ENCODE assay signal across 8 mouse cellular contexts in genomic region chr4:32656146-32656904, GRCm38 (mm10). TPM values are rescaled to one million over a fixed set of nuclear protein-coding genes. Genes with fewer than 3 reads are reported as not detected.
DNase-seq lines count a peak whose midpoint lies in the region; ATAC-seq and TF ChIP-seq lines count a peak whose summit lies in the region.

No protein-coding gene starts in this region.

- H3K4me2 ChIP-seq in heart, embryonic 13.5 days, result peak overlapping the region; percentile 80
- H3K4me2 ChIP-seq in liver, embryonic 16.5 days (ENCODE audit: low read depth, low read length), result peak overlapping the region; percentile 74

- H3K27ac ChIP-seq in testis, adult 2 months (ENCODE audit: control insufficient read depth, insufficient read depth, low read depth, low read length), result peak overlapping the region; percentile 91
- H3K27ac ChIP-seq in heart, embryonic 13.5 days (replicated peaks), result peak overlapping the region; percentile 51
- peak overlapping the region; percentile 61 for H3K27ac ChIP-seq in liver, embryonic 16.5 days (ENCODE audit: low read length)

- H3K9me3 ChIP-seq in heart, embryonic 13.5 days, result no peaks in the 10 kb centered on the region
- H3K9me3 ChIP-seq in liver, embryonic 16.5 days (replicated peaks; ENCODE audit: control insufficient read depth, low read length), result no peaks in the 10 kb centered on the region

- peak overlapping the region; percentile 70 for H3K9ac ChIP-seq in heart, embryonic 13.5 days
- H3K9ac ChIP-seq in liver, embryonic 16.5 days (ENCODE audit: low read depth, low read length), result peak overlapping the region; percentile 34

- ATAC-seq in heart, embryonic 13.5 days (ENCODE audit: extremely low read depth, insufficient number of reproducible peaks, low FRiP score, low TSS enrichment), result no peak
- ATAC-seq in liver, embryonic 16.5 days (ENCODE audit: low read depth), result no peak
- ATAC-seq in activated CD4-positive, CD25-positive, alpha-beta regulatory T cell, adult 4 months, result no peak

- H3K4me1 ChIP-seq in testis, adult 2 months (ENCODE audit: control insufficient read depth, insufficient read depth, low read length), result peaks cover 3% of the 10 kb centered on the region
- peaks cover 13% of the 10 kb centered on the region for H3K4me1 ChIP-seq in heart, embryonic 13.5 days
- H3K4me1 ChIP-seq in liver, embryonic 16.5 days (ENCODE audit: control insufficient read depth, low read depth, low read length), result peaks cover 7% of the 10 kb centered on the region

- H3K27me3 ChIP-seq in testis, adult 2 months (ENCODE audit: control insufficient read depth, insufficient read depth, low read length), result no peaks in the 10 kb centered on the region
- H3K27me3 ChIP-seq in heart, embryonic 13.5 days (replicated peaks), result no peaks in the 10 kb centered on the region
- H3K27me3 ChIP-seq in liver, embryonic 16.5 days (ENCODE audit: control insufficient read depth, insufficient read depth, low read depth, low read length), result no peaks in the 10 kb centered on the region

- no peak for TF ChIP-seq CTCF in testis, adult 2 months (IDR thresholded peaks at IDR 0.05; ENCODE audit: control insufficient read depth, insufficient read depth, insufficient replicate concordance, low read depth, low read length)

- H3K4me3 ChIP-seq in testis, adult 2 months (ENCODE audit: control insufficient read depth, low read depth, low read length), result peak overlapping the region; percentile 100
- peak overlapping the region; percentile 85 for H3K4me3 ChIP-seq in heart, embryonic 13.5 days
- peak overlapping the region; percentile 71 for H3K4me3 ChIP-seq in liver, embryonic 16.5 days (ENCODE audit: low read depth, low read length)

- no peak for TF ChIP-seq POLR2A in testis, adult 2 months (IDR thresholded peaks at IDR 0.05; ENCODE audit: control insufficient read depth, low read depth, low read length)

- peak; percentile 16 for DNase-seq in cerebellum, adult 9-11 months
- DNase-seq in cerebellum, adult 11 months, result no peak
- DNase-seq in testis, postnatal 10 days (ENCODE audit: low spot score), result no peak
- no peak for DNase-seq in urinary bladder, postnatal 25 days (ENCODE audit: low spot score)

- 57% methylated on average over 11 of the region's 11 CpGs for WGBS in heart, embryonic 13.5 days
- WGBS in liver, embryonic 16.5 days (ENCODE audit: insufficient replicate concordance), result 55% methylated on average over 11 of the region's 11 CpGs

- H3K36me3 ChIP-seq in testis, adult 2 months (ENCODE audit: control insufficient read depth, insufficient read depth, low read length), result no peaks in the 10 kb centered on the region
- H3K36me3 ChIP-seq in heart, embryonic 13.5 days, result peaks cover 27% of the 10 kb centered on the region
- peaks cover 7% of the 10 kb centered on the region for H3K36me3 ChIP-seq in liver, embryonic 16.5 days (ENCODE audit: control insufficient read depth, insufficient read depth)

RNA-seq across cellular contexts. Expression of gene Mdn1, which starts 0.6 kb away (rescaled TPM):
- polyA plus RNA-seq in testis, adult 2 months (2012; rRNA removed), result 23.3 and 30.5 TPM in 2 replicates
- 8.1 and 9.8 TPM in 2 replicates for polyA plus RNA-seq in heart, embryonic 13.5 days (2015; fragmentation: Nextera tagmentation; extraction: Ambion mirVana)
- polyA plus RNA-seq in liver, embryonic 16.5 days (2015; fragmentation: Nextera tagmentation; extraction: Ambion mirVana), result 2.5 and 3.1 TPM in 2 replicates
- 10 to 100 TPM; 27.0 to 32.0 TPM for polyA plus RNA-seq in activated CD4-positive, CD25-positive, alpha-beta regulatory T cell, adult 4 months (2017; shearing (Covaris generic))

RNA-seq across cellular contexts. Expression of gene Casp8ap2, which starts 41.1 kb away (rescaled TPM):
- polyA plus RNA-seq in testis, adult 2 months (2012; rRNA removed), result 3.8 and 4.7 TPM in 2 replicates
- polyA plus RNA-seq in heart, embryonic 13.5 days (2015; fragmentation: Nextera tagmentation; extraction: Ambion mirVana), result 32.2 and 34.1 TPM in 2 replicates
- polyA plus RNA-seq in liver, embryonic 16.5 days (2015; fragmentation: Nextera tagmentation; extraction: Ambion mirVana), result 20.8 and 23.7 TPM in 2 replicates
- 10 to 100 TPM; 33.8 to 43.7 TPM for polyA plus RNA-seq in activated CD4-positive, CD25-positive, alpha-beta regulatory T cell, adult 4 months (2017; shearing (Covaris generic))

RNA-seq across cellular contexts. Expression of gene Gja10, which starts 53.8 kb away (rescaled TPM):
- polyA plus RNA-seq in testis, adult 2 months (2012; rRNA removed), result 0.32 and 0.35 TPM in 2 replicates
- polyA plus RNA-seq in heart, embryonic 13.5 days (2015; fragmentation: Nextera tagmentation; extraction: Ambion mirVana), result not detected in 2 replicates
- polyA plus RNA-seq in liver, embryonic 16.5 days (2015; fragmentation: Nextera tagmentation; extraction: Ambion mirVana), result not detected in 2 replicates
- not detected for polyA plus RNA-seq in activated CD4-positive, CD25-positive, alpha-beta regulatory T cell, adult 4 months (2017; shearing (Covaris generic))
